Mouse (Mus musculus): ENCODE results near the gene Crlf3.
"Not testable (repeated sequence)": the region's sequence is repeated elsewhere in the genome, so short reads cannot be mapped to it uniquely, and the experiment has no call there.

The Crlf3 gene

GRCm38 (mm10) chr11:80066373-80066772 is 14.4 kb downstream of the Crlf3 start:
- not testable (repeated sequence) for DNase-seq (ENCODE audit: low spot score)

- DNase-seq (ENCODE audit: low spot score), result no peak
These were observed 18.6 kb downstream of the Crlf3 start for GRCm38 (mm10) chr11:80062159-80062558.

- no peak for DNase-seq (ENCODE audit: low spot score)
These were observed 24.6 kb downstream of the Crlf3 start for GRCm38 (mm10) chr11:80056141-80056540.

- DNase-seq (ENCODE audit: low spot score), result no peak
These were observed 26.1 kb downstream of the Crlf3 start for GRCm38 (mm10) chr11:80054659-80055058.

- DNase-seq (ENCODE audit: low spot score), result no peak
These were observed 27.6 kb downstream of the Crlf3 start for GRCm38 (mm10) chr11:80053171-80053570.

DNA sequence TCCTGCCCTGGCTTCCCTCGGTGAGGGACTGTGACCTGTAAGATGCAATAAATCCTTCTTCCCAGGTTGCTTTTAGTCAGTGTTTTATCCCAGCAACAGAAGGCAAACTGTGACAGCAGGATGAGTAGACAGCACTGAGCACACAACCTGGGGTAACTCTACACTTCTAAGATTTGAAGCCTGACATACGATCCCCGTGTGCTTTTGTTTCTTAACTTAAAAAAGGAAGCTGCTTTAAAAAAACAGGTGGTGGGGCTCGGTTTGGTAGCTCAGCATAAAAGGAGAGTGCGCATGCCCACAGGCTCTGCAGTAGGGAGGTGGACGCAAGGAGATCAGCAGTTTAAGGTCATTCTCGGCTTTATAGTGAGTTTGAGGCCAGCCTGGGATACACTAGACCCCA is 28.3 kb downstream of the Crlf3 start:
- DNase-seq (ENCODE audit: low spot score), result no peak

GRCm38 (mm10) chr11:80050088-80050487 is 30.7 kb downstream of the Crlf3 start:
- DNase-seq (ENCODE audit: low spot score), result no peak

GRCm38 (mm10) chr11:80046856-80047255 is 33.9 kb downstream of the Crlf3 start:
- DNase-seq (ENCODE audit: low spot score), result no peak

- DNase-seq (ENCODE audit: low spot score), result no peak
These were observed 37.4 kb downstream of the Crlf3 start for GRCm38 (mm10) chr11:80043419-80043817.

GRCm38 (mm10) chr11:80042615-80043418 is 38.0 kb downstream of the Crlf3 start:
- peak; percentile 55 for DNase-seq (ENCODE audit: low spot score)

- no peak for DNase-seq (ENCODE audit: low spot score)
These were observed 43.3 kb downstream of the Crlf3 start for GRCm38 (mm10) chr11:80037495-80037894.

DNA sequence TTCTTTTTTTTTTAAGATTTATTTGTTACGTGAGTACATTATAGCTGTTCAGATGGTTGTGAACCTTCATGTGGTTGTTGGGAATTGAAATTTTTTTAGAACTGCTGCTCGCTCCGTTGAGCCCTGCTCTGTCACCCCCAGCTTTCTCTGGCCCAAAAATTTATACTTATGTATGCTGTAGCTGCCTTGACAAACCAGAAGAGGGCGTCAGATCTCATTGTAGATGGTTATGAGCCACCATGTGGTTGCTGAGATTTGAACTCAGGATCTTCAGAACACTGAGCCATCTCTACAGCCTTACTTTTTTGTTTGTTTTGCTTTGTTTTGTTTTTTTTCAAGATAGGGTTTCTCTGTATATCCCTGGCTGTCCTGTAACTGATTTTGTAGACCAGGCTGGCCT is 59.5 kb downstream of the Crlf3 start:
- DNase-seq (ENCODE audit: low spot score), result no peak

- DNase-seq (ENCODE audit: low spot score), result peak; percentile 5
These were observed 61.0 kb downstream of the Crlf3 start for GRCm38 (mm10) chr11:80019792-80020191.

- not testable (repeated sequence) for DNase-seq (ENCODE audit: low spot score)
These were observed 64.3 kb downstream of the Crlf3 start for GRCm38 (mm10) chr11:80016533-80016932.
